Mouse (Mus musculus) cerebellum, postnatal 25 days (tissue): ENCODE measurements around the gene Ptprb.

Source experiments
- DNase-seq, 2 experiments: peaks; one replicate each; pipeline ENCODE4 v3.0.0; 2021; ENCODE audit warnings: mixed read lengths in 2 of 2

The Ptprb gene

GRCm38 (mm10) chr10:116428026-116428780 is 152.9 kb downstream of the Ptprb start:
- DNase-seq: no peak

GRCm38 (mm10) chr10:116432421-116432820 is 157.1 kb downstream of the Ptprb start:
- DNase-seq: no peak

GRCm38 (mm10) chr10:116435455-116435854 is 160.1 kb downstream of the Ptprb start:
- no peak for DNase-seq
